Mouse (Mus musculus) embryonic fibroblast, embryonic 13.5 days (primary cell): ENCODE results near the gene Dnase1l3.

Source experiments
- CTCF ChIP-seq: IDR thresholded peaks from 2 replicates; pipeline ENCODE4 v1.5.1; 2011; ENCODE audit warnings: mild to moderate bottlenecking, control low read depth, low read length, moderate library complexity, borderline replicate concordance; ENCODE audit not compliant: insufficient read depth
- POLR2A ChIP-seq: IDR thresholded peaks from 2 replicates; pipeline ENCODE4 v1.6.1; 2011; ENCODE audit warnings: low read depth, mild to moderate bottlenecking, control low read depth, low read length, moderate library complexity

DNA sequence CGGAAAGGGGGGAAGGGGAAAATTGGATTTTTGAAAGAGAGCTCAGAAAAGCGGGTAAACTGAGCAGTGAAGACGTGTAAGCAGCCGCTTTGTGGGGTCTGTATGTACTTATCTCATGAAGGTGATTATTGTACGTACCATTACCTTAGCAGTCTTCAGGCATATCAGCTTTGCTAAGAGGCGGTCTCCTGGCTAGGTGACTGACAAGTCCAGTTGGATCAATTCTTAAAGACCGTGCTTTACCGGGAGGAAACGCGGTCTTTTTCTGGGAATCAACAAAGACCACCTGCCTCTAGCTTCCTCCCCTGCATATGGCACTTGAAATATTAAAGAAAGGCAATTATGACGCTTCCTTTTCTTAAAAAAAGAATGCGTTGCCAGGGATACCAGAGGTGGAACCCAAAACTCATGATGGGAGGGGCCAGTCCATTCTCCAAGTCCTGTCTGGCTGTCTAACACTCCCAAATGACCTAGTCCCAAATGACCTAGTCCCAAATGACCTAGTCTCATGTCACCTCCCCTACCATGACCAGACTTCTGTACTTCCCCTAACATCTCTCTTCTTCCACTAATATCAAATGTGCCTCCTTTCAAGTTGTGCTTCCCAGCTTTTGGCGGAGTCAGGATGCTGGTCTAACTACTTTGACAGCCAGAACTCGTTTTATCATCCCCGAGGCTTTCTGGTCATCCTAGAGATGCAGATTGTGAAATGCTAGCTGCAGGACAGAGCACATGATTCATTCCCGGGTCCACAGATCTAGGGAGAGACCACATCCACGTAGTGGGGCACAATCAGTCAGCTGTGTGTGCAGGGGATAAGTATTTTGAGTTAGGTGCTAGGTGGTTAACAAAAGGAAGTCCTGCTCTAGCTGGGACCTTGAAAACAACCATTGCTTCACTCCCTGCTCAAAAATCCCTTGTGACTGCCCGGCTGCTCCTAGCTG lies 9.6 kb upstream of the Dnase1l3 start:
- TF ChIP-seq POLR2A (no peak), CTCF (no peak)
